Mouse (Mus musculus) R1 (cell line): ENCODE data around the gene 6820408C15Rik.

Experiments used
- DNase-seq: peaks from one replicate; pipeline ENCODE4 v3.0.0-alpha.2; 2018; ENCODE audit warnings: low read depth, low spot score

The 6820408C15Rik gene

DNA sequence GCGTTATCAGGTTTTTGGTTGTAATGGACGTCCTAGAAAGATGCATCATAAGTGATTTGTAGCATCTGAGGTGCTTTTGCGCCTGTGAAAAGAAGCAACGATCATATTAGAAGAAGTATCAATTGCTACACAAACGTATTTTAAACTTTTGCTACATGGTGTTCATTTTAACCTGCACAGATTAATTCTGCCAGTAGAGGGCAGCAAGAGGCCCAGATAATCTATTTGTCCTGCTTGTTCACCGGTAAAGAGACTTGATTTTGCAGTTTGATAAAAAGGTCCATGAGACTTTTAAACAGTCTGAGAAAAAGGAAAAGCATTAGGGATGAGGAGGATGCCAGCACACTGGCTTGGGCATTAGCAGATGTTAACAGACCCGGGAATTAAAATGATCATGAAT, 55.6 kb downstream of the 6820408C15Rik start:
- peak; percentile 69 for DNase-seq

DNA sequence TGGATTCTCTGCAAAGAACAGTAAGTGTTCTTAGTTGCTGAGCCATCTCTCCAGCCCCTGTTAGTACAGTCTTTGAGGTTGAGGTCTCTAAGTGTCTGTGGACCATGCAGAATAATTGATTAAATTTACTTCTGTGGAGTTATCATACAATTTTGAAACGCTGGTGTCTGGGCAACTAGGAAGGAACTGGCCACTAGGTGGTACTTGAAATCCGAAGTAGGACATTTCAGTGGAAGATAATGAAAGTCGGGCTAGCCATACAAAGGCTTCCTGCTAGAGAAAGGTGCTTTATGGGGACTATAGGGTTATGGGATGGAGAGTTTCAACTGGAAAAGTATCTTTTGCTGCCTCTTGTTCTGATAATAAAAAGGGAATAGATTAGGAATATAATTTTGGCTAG, 57.0 kb downstream of the 6820408C15Rik start:
- DNase-seq: no peak

DNA sequence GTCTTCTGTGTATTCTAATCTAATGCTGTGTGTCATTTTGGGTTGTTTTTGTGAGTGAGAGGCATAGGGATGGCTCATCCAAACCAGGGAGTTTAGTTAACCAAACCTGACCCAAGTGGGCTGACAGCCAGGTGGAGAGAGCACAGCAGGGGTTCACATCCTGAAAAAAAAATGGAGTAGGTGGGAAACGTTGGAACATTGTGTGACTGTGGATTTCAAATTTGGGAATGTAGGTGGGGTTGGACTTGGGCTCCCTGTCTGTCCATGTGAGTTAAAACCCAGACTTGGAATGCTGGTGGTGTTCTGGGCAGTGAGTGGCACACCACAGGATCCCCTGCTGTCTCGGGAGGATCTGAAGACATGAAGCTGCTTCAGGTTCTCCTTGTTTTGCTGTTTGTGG, 61.4 kb downstream of the 6820408C15Rik start, which contains the start of gene Defb20:
Gene Defb20, plus strand, starts transcription at position 301 of the 400 bp plus-strand sequence.
- DNase-seq: no peak

DNA sequence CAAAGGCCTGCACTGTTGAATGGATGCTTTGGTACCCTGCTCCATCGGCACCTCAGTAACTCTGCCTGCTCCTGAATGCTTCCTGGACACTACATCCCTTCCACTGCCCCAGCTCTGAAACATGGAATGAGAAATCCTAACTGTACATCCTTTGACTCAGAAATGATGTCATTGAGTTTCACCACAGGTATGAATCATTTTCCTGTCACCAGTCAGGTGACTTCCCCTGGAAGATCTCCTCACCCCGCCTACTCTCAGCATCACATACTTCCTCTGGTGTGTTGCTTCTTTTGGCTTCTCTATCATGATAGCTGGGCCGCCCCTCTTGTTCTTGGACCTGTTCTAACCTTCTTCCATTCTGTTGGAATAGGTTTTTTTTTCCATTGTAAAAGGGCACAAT, 65.5 kb downstream of the 6820408C15Rik start:
- DNase-seq: no peak

DNA sequence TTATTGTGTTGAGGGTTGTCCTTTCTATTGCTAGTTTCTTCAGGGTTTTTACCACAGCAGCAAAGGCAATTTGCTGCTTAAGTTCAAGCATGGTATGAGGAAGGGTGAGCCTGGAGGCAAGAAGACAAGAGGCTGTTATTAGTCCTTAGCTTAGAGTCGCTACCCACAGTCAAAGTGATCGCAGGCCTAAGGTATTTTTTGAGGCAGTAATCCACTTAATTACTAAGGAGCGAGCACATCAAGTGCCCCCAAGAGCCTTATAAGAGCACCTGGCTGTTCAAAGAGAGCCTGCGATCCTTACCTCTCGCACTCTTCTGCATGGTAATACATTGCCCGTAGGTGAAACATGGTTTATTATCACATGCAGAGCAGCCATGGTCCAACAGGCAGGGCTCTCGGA, 66.3 kb downstream of the 6820408C15Rik start:
- no peak for DNase-seq

DNA sequence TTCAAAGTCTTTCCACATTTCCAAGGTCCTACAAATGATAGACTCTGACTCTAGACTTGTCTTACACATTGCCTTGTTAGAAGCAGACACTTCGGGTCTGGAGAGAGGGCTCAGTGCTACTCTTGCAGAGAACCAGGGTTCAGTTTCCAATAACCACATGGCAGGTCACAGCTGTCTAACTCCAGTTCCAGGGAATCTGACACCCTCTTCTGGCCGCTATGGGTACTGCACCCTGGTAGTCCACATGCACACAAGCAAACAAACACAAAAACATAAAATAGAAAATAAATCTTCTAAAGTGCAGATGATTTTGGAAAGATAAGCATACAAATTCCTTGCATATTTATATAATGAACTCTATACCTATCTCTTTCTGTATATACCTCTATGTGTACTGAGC, 71.6 kb downstream of the 6820408C15Rik start:
- DNase-seq: peak; percentile 77

DNA sequence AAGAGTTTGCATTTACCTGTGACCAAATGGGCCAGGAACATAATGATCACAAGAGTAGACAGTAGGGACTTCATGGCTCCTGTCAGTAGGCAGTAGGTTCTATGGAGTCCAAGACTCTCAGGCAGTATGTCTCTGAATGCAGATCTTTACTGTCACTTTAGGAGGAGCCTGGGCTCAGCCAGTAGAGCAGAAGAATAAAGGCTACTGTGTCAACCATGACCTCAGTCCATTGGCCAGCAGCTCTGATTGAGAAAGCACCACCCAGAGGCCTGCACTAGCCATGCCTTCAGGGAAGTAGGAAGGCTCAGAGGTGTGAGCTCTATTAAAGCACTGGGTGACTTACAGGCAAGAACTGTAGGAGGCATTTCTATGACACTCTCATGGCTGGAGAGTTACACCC, 74.7 kb downstream of the 6820408C15Rik start, which contains the start of gene Defb22:
Gene Defb22, minus strand, starts transcription at position 101 of the 400 bp plus-strand sequence.
- no peak for DNase-seq

DNA sequence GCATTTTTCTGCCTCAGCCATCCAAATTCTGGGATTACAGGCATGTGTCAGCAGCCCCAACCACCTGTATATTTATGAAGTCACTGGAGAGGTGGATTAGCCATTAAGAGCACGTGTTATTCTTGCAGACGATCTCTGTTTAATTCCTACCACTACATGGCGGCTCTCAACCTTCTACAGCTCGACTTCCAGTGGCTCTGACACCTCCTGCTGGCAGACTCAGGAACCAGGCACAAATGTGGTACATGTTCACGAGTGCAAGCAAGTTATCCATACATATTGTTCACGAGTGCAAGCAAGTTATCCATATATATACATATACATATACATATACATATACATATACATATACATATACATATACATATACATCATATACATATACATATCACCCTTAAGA, 77.8 kb downstream of the 6820408C15Rik start:
- peak; percentile 40 for DNase-seq
